Mouse (Mus musculus): ENCODE data around the gene Adam10. TPM values are rescaled to one million over a fixed set of nuclear protein-coding genes. Genes with fewer than 3 reads are reported as not detected.

Gene Adam10
- total and polyA plus RNA-seq, 2 experiments from 2014 or later: 16.9 to 40.1 TPM

GRCm38 (mm10) chr9:70703597-70704203, 24.9 kb downstream of the Adam10 start:
- Histone ChIP-seq H3K4me3 (ENCODE audit: low read length) (no peak overlapping the region), H3K9me3 (ENCODE audit: low read length) (no peaks in the 10 kb centered on the region), H3K36me3 (ENCODE audit: insufficient read depth, low read length) (no peaks in the 10 kb centered on the region), H3K9ac (replicated peaks; ENCODE audit: low read length) (no peak overlapping the region), H3K4me1 (ENCODE audit: insufficient read depth, low read length) (no peaks in the 10 kb centered on the region), H3K27me3 (ENCODE audit: insufficient read depth, low read length) (no peaks in the 10 kb centered on the region), H3K27ac (no peak overlapping the region), H3K4me2 (ENCODE audit: low read depth, low read length) (no peak overlapping the region)
- 97% methylated on average over 5 of the region's 5 CpGs for WGBS
- no peak for DNase-seq (ENCODE audit: low spot score)
- ATAC-seq: no peak
- TF ChIP-seq CTCF (IDR thresholded peaks at IDR 0.05; ENCODE audit: low read depth): no peak

- Histone ChIP-seq H3K36me3 (ENCODE audit: insufficient read depth, low read length) (no peaks in the 10 kb centered on the region), H3K4me1 (ENCODE audit: insufficient read depth, low read length) (no peaks in the 10 kb centered on the region), H3K9me3 (ENCODE audit: low read length) (no peaks in the 10 kb centered on the region), H3K4me2 (ENCODE audit: low read depth, low read length) (no peak overlapping the region), H3K27me3 (ENCODE audit: insufficient read depth, low read length) (no peaks in the 10 kb centered on the region), H3K4me3 (ENCODE audit: low read length) (no peak overlapping the region), H3K27ac (no peak overlapping the region), H3K9ac (replicated peaks; ENCODE audit: low read length) (no peak overlapping the region)
- WGBS: 100% methylated on average over 1 of the region's 1 CpGs
- DNase-seq (ENCODE audit: low spot score) (no peak), ATAC-seq (no peak)
- TF ChIP-seq CTCF (IDR thresholded peaks at IDR 0.05; ENCODE audit: low read depth): no peak
These were observed 27.6 kb downstream of the Adam10 start for GRCm38 (mm10) chr9:70706444-70706843.

DNA sequence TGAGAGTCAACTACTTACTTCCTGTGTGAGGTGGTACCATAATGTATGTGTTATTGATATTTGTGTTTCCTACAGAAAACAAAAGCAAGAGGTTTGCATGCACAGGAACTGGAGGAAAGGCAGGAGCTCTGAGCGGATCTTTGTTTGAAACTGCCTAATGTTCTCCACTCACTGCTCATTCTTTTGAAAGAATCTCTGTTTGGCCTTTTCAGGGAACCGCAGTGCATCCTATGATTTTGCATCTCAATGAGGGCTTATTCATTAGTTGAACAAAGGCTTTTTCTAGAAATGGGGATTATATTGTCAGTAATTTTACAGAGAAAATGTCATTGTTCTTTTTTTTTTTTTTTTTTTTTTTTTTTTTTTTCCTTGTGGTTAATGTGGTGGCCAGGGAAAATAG, 50.7 kb downstream of the Adam10 start:
- H3K9me3 ChIP-seq (ENCODE audit: low read length): no peaks in the 10 kb centered on the region
- no peak overlapping the region for H3K9ac ChIP-seq (replicated peaks; ENCODE audit: low read length)
- no peaks in the 10 kb centered on the region for H3K36me3 ChIP-seq (ENCODE audit: insufficient read depth, low read length)
- H3K4me3 ChIP-seq (ENCODE audit: low read length): no peak overlapping the region
- H3K27me3 ChIP-seq (ENCODE audit: insufficient read depth, low read length): no peaks in the 10 kb centered on the region
- no peak overlapping the region for H3K27ac ChIP-seq
- H3K4me1 ChIP-seq (ENCODE audit: insufficient read depth, low read length): no peaks in the 10 kb centered on the region; the same call in 1 of the 2 replicates
- no peak for TF ChIP-seq CTCF (IDR thresholded peaks at IDR 0.05; ENCODE audit: low read depth)
- WGBS: 20% methylated on average over 2 of the region's 2 CpGs
- no peak for ATAC-seq
- no peak for DNase-seq (ENCODE audit: low spot score)
- H3K4me2 ChIP-seq (ENCODE audit: low read depth, low read length): no peak overlapping the region

GRCm38 (mm10) chr9:70731079-70731478, 52.3 kb downstream of the Adam10 start:
- no peak overlapping the region for H3K4me2 ChIP-seq (ENCODE audit: low read depth, low read length)
- TF ChIP-seq CTCF (IDR thresholded peaks at IDR 0.05; ENCODE audit: low read depth): no peak
- H3K9ac ChIP-seq (replicated peaks; ENCODE audit: low read length): no peak overlapping the region
- no peaks in the 10 kb centered on the region for H3K36me3 ChIP-seq (ENCODE audit: insufficient read depth, low read length)
- no peaks in the 10 kb centered on the region; the same call in 1 of the 2 replicates for H3K4me1 ChIP-seq (ENCODE audit: insufficient read depth, low read length)
- H3K27me3 ChIP-seq (ENCODE audit: insufficient read depth, low read length): no peaks in the 10 kb centered on the region
- no peak overlapping the region for H3K27ac ChIP-seq
- H3K4me3 ChIP-seq (ENCODE audit: low read length): no peak overlapping the region
- no peak for DNase-seq (ENCODE audit: low spot score)
- ATAC-seq: no peak
- no peaks in the 10 kb centered on the region for H3K9me3 ChIP-seq (ENCODE audit: low read length)

DNA sequence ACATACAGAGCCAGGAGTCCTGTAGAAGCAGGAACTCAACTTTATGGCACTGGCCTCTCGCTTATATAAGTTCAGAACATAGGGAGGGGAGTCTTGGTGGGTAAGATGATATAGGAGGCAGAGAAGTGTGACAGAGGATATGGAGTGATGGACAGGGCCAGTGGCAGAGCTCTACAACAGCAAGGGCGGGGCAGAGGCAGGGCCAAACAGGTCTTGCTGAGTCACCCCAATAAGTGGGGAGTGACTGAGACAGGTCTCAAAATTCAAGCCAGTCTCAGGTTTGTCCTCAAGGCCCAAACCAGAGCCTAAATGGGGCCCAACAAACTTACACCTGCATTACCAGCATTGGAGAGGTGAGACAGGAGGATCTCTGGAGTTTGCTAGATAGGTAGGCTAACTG, 54.4 kb downstream of the Adam10 start:
- no peaks in the 10 kb centered on the region for H3K27me3 ChIP-seq (ENCODE audit: insufficient read depth, low read length)
- H3K36me3 ChIP-seq (ENCODE audit: insufficient read depth, low read length): no peaks in the 10 kb centered on the region
- H3K4me3 ChIP-seq (ENCODE audit: low read length): no peak overlapping the region
- H3K4me1 ChIP-seq (ENCODE audit: insufficient read depth, low read length): no peaks in the 10 kb centered on the region; the same call in 1 of the 2 replicates
- ATAC-seq (no peak), DNase-seq (ENCODE audit: low spot score) (no peak)
- no peak for TF ChIP-seq CTCF (IDR thresholded peaks at IDR 0.05; ENCODE audit: low read depth)
- no peak overlapping the region for H3K9ac ChIP-seq (replicated peaks; ENCODE audit: low read length)
- no peak overlapping the region for H3K27ac ChIP-seq
- no peaks in the 10 kb centered on the region for H3K9me3 ChIP-seq (ENCODE audit: low read length)
- WGBS: 96% methylated on average over 2 of the region's 2 CpGs
- no peak overlapping the region for H3K4me2 ChIP-seq (ENCODE audit: low read depth, low read length)

- Histone ChIP-seq H3K4me2 (ENCODE audit: low read depth, low read length) (no peak overlapping the region), H3K9me3 (ENCODE audit: low read length) (no peaks in the 10 kb centered on the region), H3K36me3 (ENCODE audit: insufficient read depth, low read length) (no peaks in the 10 kb centered on the region), H3K27ac (no peak overlapping the region), H3K9ac (replicated peaks; ENCODE audit: low read length) (no peak overlapping the region), H3K4me3 (ENCODE audit: low read length) (no peak overlapping the region), H3K4me1 (ENCODE audit: insufficient read depth, low read length) (no peaks in the 10 kb centered on the region), H3K27me3 (ENCODE audit: insufficient read depth, low read length) (no peaks in the 10 kb centered on the region)
- no peak for TF ChIP-seq CTCF (IDR thresholded peaks at IDR 0.05; ENCODE audit: low read depth)
- DNase-seq (ENCODE audit: low spot score): no peak
- 86% methylated on average over 5 of the region's 5 CpGs for WGBS
- no peak for ATAC-seq
These were observed 61.2 kb downstream of the Adam10 start for GRCm38 (mm10) chr9:70739998-70740397.

DNA sequence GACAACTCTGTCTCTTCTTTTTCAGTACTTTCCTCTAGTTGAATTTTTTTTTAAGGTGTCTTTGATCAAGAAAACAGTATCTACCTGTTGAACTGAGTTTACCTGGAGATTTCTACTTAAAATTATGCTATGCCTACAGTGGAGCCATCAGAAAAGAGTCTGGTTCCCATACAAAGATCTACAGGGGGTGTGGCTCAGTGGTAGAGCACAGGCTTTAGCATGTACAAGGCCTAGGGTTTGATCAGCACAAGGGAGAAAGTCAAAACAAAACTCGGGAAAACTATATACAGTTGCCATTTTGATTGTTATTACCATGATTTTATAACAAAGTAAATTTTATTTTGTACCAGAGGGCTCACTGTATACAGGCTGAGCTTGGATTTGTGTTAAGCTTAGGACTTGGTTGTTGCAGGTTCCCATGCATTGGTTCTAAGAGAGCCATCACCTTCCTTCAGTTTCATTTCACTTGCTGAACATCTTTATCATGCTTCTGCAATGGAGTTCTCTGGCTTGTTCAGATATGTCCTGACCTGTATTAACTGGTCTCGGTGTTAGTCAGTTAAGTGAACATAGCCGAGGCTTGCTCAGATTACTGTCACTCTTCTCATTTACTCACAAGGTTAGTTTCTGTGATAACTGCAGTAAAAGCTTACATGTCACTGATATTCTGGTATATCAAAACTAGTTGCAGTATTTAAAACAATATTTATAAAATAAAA, 72.9 kb downstream of the Adam10 start:
- Histone ChIP-seq H3K4me2 (ENCODE audit: low read depth, low read length) (no peak overlapping the region), H3K4me3 (ENCODE audit: low read length) (no peak overlapping the region)
- 94% methylated on average over 3 of the region's 3 CpGs for WGBS

More for the DNA sequence above, 72.9 kb downstream of the Adam10 start:
- no peaks in the 10 kb centered on the region for H3K9me3 ChIP-seq (ENCODE audit: low read length)
- TF ChIP-seq CTCF (IDR thresholded peaks at IDR 0.05; ENCODE audit: low read depth): no peak
- H3K4me1 ChIP-seq (ENCODE audit: insufficient read depth, low read length): no peaks in the 10 kb centered on the region
- H3K9ac ChIP-seq (replicated peaks; ENCODE audit: low read length): no peak overlapping the region
- DNase-seq (ENCODE audit: low spot score) (no peak), ATAC-seq (no peak)
- no peaks in the 10 kb centered on the region for H3K27me3 ChIP-seq (ENCODE audit: insufficient read depth, low read length)
- no peak overlapping the region for H3K27ac ChIP-seq
- H3K36me3 ChIP-seq (ENCODE audit: insufficient read depth, low read length): peaks cover 12% of the 10 kb centered on the region; the same call in 1 of the 2 replicates
